Mouse (Mus musculus): ENCODE measurements at regions not wholly inside any gene's neighbourhood (a gene's known extent, or its start where the extent isn't known, plus 50 kb on each side); places are given as distances from the start of the nearest gene placed in this dataset.
"Not testable (repeated sequence)": the region's sequence is repeated elsewhere in the genome, so short reads cannot be mapped to it uniquely, and the experiment has no call there.

DNA sequence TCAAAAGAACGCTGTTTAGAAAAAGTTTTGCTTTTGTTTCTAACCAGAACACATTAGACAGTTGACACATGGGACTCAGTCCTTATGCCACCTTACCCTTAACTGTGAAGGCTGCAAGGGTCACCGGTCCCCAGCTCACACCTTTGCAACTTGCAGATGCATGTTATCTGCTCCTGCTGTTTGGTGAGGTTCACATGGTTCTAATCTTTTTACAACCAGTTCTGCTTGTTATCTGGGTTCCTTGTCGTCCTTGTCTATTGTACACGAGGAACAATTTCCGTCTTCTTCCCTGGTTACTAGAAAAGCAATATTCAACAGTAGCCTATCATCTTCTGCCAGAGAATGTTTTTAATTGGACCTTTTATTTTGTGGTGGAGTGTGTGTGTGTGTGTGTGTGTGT is 200.8 kb downstream of the Gm21738 start:
- not testable (repeated sequence) for DNase-seq (ENCODE audit: low spot score)

DNA sequence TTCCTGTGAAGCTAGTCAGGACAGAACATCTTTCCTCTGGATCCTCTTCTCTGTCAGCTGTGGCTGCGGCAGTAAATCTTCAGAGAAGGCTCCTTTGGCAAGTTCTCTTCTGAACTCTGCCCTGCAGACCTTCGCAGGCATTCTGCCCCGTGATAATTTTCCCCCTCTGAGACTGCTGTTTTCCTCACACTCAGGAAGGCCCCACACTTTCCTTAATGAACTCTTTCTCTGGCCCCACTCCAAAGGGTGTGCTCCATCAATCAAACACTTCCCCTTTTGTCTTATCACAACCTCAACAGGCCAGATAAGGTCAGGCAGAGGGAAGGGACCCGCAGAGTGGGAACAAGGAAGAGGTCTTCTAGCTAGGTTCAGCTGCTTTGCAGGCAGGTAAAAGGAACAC is 210.2 kb downstream of the Gm21738 start:
- no peak for DNase-seq (ENCODE audit: low spot score)

DNA sequence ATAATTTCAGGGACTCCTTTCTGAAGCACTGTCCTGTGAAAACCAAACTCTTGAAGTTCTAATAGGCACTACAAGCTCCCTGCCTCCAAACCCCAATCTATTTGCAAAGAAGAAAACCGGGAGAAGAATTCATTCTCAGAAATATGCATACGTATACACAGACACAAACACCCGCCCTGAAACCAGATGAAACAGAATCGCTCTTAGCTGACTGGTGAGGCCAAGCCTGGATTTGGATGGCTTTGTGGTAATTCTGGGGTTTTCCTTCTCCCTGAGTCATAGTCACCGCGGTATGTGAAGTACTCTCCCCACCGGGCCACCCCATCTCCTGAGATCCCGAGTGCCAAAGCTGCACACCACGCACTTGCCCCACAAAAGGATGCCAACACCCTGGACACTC is 238.5 kb downstream of the Gm21738 start:
- not testable (repeated sequence) for DNase-seq (ENCODE audit: low spot score)

DNA sequence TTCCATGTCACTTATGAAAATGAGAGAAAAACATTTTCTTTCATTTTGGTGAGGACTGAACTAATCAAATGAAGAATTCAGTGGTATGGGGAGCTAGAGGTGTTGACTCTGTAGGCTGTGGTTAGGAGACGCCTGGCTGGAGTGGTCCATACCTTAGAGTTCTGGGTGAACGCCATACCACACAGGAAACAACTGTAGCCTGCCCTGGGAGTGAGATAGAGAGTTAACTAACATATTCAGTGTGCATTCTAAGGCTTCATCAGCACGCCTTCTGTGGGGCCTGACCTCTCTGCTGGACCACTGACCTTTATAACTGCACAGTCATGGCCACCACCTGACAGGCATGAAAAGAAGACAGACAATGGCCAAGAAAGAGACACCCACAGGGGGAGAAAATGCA is 240.7 kb downstream of the Gm21738 start:
- DNase-seq (ENCODE audit: low spot score) = not testable (repeated sequence)

DNA sequence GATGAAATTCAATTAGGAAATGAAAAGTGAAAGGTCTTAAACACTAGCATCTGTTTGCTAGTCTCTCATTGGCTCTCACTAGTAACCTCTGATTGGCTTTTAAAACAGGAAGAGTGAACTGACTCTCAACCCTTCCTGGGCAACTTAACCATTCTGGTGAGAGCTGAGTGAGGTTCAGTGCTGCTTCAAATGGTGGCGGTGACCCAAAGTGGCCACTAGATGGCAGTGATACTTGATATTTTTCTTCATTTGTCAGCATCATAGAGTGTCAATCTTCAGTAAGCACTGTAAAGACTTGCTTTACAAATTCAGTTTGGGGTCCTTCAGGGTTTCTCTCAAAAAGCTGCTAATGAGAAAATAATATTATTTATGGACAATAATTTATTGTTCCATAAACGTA is 243.4 kb downstream of the Gm21738 start:
- peak; percentile 64 for DNase-seq (ENCODE audit: low spot score)

DNA sequence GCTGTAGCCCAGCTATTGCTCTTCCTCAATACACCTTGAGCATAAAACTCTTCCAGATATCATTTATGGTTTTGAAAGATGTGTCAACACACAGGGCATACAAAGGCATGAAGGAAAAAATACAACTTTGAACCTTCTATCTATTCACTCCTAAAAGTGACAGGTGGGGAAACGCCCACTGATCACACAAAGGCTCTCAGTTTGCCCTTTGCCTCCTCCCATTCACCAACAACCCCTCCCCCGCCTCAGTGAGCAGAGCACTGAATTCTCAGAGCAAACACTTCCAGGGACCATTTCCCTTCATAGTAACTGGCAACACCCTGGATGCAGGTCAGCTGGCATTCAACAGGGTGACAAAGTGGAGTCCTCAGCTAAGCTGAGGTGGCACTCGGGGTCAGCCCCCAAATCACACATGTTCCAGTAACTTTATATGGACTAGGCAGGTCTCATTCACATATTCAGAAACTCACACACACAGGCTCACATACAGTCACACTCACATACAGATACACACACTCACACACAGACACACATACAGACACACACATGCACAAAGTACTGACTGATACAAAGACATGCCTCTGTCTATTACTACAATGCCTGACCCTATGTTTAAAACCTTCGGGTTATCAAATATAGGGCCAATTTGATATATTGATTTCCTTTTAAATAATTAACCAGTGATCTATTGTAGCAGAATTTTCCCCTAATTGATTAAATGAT is 248.3 kb downstream of the Gm21738 start:
- DNase-seq (ENCODE audit: low spot score) = not testable (repeated sequence)

DNA sequence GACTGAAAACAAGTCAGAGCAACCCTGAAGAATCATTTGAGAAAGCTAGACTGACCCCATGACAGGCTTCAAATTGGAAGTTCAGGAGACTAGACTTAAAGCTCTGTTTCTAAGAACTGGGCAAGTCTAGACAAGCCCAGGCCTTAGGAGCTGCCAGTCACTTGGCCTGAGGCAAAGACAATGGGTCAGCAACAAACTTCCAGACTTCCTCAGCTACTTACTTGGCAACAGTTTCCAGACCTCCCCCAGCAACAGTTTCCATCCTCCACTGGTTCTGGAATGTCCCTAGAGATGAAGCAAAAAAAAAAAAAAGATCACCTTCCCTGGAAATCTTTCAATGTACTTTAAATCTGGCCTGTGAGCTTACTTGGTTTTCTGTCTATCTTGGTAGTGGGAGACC is 251.9 kb downstream of the Gm21738 start:
- no peak for DNase-seq (ENCODE audit: low spot score)

DNA sequence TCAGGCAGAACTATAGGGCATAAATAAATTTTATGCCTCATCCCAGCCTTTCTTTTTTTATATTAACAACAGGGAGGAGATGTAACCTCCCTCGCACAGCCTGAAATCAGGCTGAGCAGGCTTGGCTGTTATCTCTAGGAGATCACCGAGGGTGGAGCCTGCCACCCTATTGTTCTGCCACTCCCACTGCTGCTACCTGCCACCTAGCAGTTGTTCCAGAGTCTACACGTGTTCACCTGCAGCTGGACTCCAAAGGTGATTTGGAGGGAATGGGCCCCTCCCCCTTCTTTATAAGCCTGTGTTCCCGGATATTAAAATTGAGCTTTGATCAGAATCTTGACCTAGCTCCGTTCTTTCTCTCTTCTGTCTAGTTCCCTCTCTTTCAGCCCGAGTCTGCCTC is 245.8 kb upstream of the Ube2e2 start:
- DNase-seq (ENCODE audit: low spot score) = not testable (repeated sequence)

GRCm38 (mm10) chr14:19131532-19131931 is 237.5 kb upstream of the Ube2e2 start:
- DNase-seq (ENCODE audit: low spot score) = no peak

Data from adipocyte (in vitro differentiated cells).